Mouse (Mus musculus): ENCODE data around the gene Ndfip2. TPM values are rescaled to one million over a fixed set of nuclear protein-coding genes. Genes with fewer than 3 reads are reported as not detected.

Ndfip2 gene
- polyA plus RNA-seq, 2 experiments = 48.2 to 67.2 TPM

DNA sequence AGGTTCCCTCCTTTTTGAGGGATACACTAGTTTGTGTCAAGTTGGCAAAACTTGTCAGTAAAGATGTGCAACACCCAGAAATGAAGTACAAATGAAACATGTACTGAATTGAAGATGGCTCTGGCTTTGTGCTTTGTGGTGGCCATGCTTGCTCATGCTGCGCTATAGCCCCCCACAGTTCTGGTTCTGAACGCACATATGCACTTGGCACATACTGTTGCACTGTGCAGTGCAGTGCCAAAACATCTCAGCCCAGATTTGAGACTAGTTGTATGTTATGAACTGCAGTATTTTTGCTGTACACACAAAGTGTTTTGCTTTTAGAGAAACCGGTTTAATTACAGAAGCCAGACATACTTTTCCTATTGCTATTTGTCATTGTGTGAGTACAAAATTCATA lies 25.7 kb downstream of the Ndfip2 start:
- 90% methylated on average over 3 of the region's 3 CpGs for WGBS
- Histone ChIP-seq H3K4me2 (replicated peaks; ENCODE audit: low read depth, low read length, severe bottlenecking) (no peak overlapping the region), H3K9me3 (ENCODE audit: control insufficient read depth, low read length) (no peaks in the 10 kb centered on the region), H3K4me1 (ENCODE audit: control insufficient read depth, insufficient read depth, low read length) (no peaks in the 10 kb centered on the region), H3K9ac (ENCODE audit: low read depth, low read length, severe bottlenecking) (no peak overlapping the region), H3K36me3 (ENCODE audit: control insufficient read depth, insufficient read depth, low read length) (peaks cover 3% of the 10 kb centered on the region; the same call in 1 of the 2 replicates), H3K4me3 (replicated peaks; ENCODE audit: low read length) (no peak overlapping the region), H3K27ac (replicated peaks; ENCODE audit: low read depth, low read length) (no peak overlapping the region), H3K27me3 (ENCODE audit: control insufficient read depth, insufficient read depth, low read length) (no peaks in the 10 kb centered on the region)
- no peak for TF ChIP-seq POLR2A (IDR thresholded peaks at IDR 0.05; ENCODE audit: borderline replicate concordance, extremely low read depth, insufficient read depth, insufficient read length)
- ATAC-seq (ENCODE audit: low FRiP score, low read depth) (no peak), DNase-seq (ENCODE audit: low spot score) (no peak)

DNA sequence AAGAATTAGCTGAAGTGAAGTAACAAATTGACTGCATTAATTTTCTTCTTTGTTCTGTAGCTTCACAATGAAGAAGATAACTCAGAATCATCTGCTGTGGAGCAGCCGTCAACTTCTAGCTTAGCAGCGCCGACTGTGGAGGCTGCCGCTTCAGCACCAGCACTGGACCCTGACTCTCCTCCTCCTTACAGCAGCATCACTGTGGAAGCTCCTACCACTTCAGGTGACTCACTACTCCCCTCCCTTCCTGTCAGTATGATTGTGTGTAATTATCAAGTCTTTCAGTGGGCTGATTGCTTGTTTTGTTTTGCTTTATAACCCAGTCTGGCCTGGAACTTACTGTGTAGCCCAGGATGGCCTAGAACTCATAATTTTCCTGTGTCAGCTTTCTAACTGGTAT lies 29.2 kb downstream of the Ndfip2 start:
- TF ChIP-seq POLR2A (IDR thresholded peaks at IDR 0.05; ENCODE audit: borderline replicate concordance, extremely low read depth, insufficient read depth, insufficient read length) = no peak
- no peak overlapping the region for H3K9ac ChIP-seq (ENCODE audit: low read depth, low read length, severe bottlenecking)
- no peak for ATAC-seq (ENCODE audit: low FRiP score, low read depth)
- peaks cover 9% of the 10 kb centered on the region; the same call in 1 of the 2 replicates for H3K36me3 ChIP-seq (ENCODE audit: control insufficient read depth, insufficient read depth, low read length)
- no peak overlapping the region for H3K4me2 ChIP-seq (replicated peaks; ENCODE audit: low read depth, low read length, severe bottlenecking)
- H3K4me1 ChIP-seq (ENCODE audit: control insufficient read depth, insufficient read depth, low read length) = no peaks in the 10 kb centered on the region
- no peaks in the 10 kb centered on the region for H3K27me3 ChIP-seq (ENCODE audit: control insufficient read depth, insufficient read depth, low read length)
- no peak for DNase-seq (ENCODE audit: low spot score)
- no peaks in the 10 kb centered on the region for H3K9me3 ChIP-seq (ENCODE audit: control insufficient read depth, low read length)
- no peak overlapping the region for H3K4me3 ChIP-seq (replicated peaks; ENCODE audit: low read length)
- no peak overlapping the region for H3K27ac ChIP-seq (replicated peaks; ENCODE audit: low read depth, low read length)
- 93% methylated on average over 4 of the region's 4 CpGs for WGBS

- no peak for ATAC-seq (ENCODE audit: low FRiP score, low read depth)
- H3K27me3 ChIP-seq (ENCODE audit: control insufficient read depth, insufficient read depth, low read length) = no peaks in the 10 kb centered on the region
- H3K4me2 ChIP-seq (replicated peaks; ENCODE audit: low read depth, low read length, severe bottlenecking) = no peak overlapping the region
- WGBS = 81% methylated on average over 2 of the region's 2 CpGs
- no peak overlapping the region for H3K4me3 ChIP-seq (replicated peaks; ENCODE audit: low read length)
- H3K4me1 ChIP-seq (ENCODE audit: control insufficient read depth, insufficient read depth, low read length) = no peaks in the 10 kb centered on the region
- DNase-seq (ENCODE audit: low spot score) = no peak
- no peak overlapping the region for H3K27ac ChIP-seq (replicated peaks; ENCODE audit: low read depth, low read length)
- H3K9me3 ChIP-seq (ENCODE audit: control insufficient read depth, low read length) = no peaks in the 10 kb centered on the region
- no peak for TF ChIP-seq POLR2A (IDR thresholded peaks at IDR 0.05; ENCODE audit: borderline replicate concordance, extremely low read depth, insufficient read depth, insufficient read length)
- H3K9ac ChIP-seq (ENCODE audit: low read depth, low read length, severe bottlenecking) = no peak overlapping the region
- H3K36me3 ChIP-seq (ENCODE audit: control insufficient read depth, insufficient read depth, low read length) = peaks cover 12% of the 10 kb centered on the region; the same call in 1 of the 2 replicates
Observed at GRCm38 (mm10) chr14:105287972-105288371, 29.6 kb downstream of the Ndfip2 start.

DNA sequence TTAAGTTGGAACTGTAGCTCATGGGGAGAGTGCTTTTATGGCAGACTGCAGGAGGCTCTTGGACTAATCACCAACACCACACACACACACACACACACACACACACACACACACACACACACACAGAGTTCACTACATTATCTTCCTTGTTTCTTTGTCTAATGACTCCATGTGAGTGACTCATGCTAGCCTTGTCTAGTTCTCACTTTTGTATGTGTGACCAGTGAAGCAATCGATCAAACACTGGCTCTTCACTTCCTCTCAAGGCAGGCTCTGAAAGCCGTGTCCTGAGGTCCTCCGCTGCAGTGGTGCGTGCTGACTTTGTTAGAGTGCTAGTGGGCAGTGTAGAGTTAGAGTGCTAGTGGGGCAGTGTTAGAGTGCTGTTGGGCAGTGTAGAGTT lies 30.2 kb downstream of the Ndfip2 start:
- Histone ChIP-seq H3K4me2 (replicated peaks; ENCODE audit: low read depth, low read length, severe bottlenecking) (no peak overlapping the region), H3K4me1 (ENCODE audit: control insufficient read depth, insufficient read depth, low read length) (no peaks in the 10 kb centered on the region), H3K9me3 (ENCODE audit: control insufficient read depth, low read length) (no peaks in the 10 kb centered on the region), H3K27me3 (ENCODE audit: control insufficient read depth, insufficient read depth, low read length) (no peaks in the 10 kb centered on the region), H3K4me3 (replicated peaks; ENCODE audit: low read length) (no peak overlapping the region), H3K27ac (replicated peaks; ENCODE audit: low read depth, low read length) (no peak overlapping the region), H3K36me3 (ENCODE audit: control insufficient read depth, insufficient read depth, low read length) (peaks cover 14% of the 10 kb centered on the region; the same call in 1 of the 2 replicates), H3K9ac (ENCODE audit: low read depth, low read length, severe bottlenecking) (no peak overlapping the region)
- ATAC-seq (ENCODE audit: low FRiP score, low read depth) (no peak), DNase-seq (ENCODE audit: low spot score) (no peak)
- WGBS = 96% methylated on average over 4 of the region's 4 CpGs
- no peak for TF ChIP-seq POLR2A (IDR thresholded peaks at IDR 0.05; ENCODE audit: borderline replicate concordance, extremely low read depth, insufficient read depth, insufficient read length)

DNA sequence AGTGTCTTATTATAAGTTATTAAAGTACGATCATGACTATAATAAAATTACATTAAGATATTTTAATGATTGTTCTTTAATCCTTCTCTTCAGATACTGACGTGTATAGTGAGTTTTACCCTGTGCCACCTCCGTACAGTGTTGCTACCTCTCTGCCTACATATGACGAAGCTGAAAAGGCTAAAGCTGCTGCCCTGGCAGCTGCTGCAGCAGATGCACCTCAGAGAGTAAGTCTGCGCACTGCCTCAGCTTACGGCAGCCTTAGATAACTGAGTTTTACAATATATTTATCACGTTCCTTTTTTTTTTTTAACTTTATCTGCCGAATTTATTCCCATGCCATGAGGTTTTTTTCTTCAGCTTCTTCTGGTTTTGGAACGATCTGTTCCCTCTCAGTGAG lies 33.8 kb downstream of the Ndfip2 start:
- no peak for DNase-seq (ENCODE audit: low spot score)
- no peaks in the 10 kb centered on the region for H3K9me3 ChIP-seq (ENCODE audit: control insufficient read depth, low read length)
- no peaks in the 10 kb centered on the region for H3K27me3 ChIP-seq (ENCODE audit: control insufficient read depth, insufficient read depth, low read length)
- no peak for ATAC-seq (ENCODE audit: low FRiP score, low read depth)
- no peaks in the 10 kb centered on the region for H3K4me1 ChIP-seq (ENCODE audit: control insufficient read depth, insufficient read depth, low read length)
- no peak overlapping the region for H3K27ac ChIP-seq (replicated peaks; ENCODE audit: low read depth, low read length)
- TF ChIP-seq POLR2A (IDR thresholded peaks at IDR 0.05; ENCODE audit: borderline replicate concordance, extremely low read depth, insufficient read depth, insufficient read length) = no peak
- no peak overlapping the region for H3K4me2 ChIP-seq (replicated peaks; ENCODE audit: low read depth, low read length, severe bottlenecking)
- 85% methylated on average over 9 of the region's 9 CpGs for WGBS
- no peak overlapping the region for H3K9ac ChIP-seq (ENCODE audit: low read depth, low read length, severe bottlenecking)
- H3K36me3 ChIP-seq (ENCODE audit: control insufficient read depth, insufficient read depth, low read length) = peaks cover 22% of the 10 kb centered on the region
- no peak overlapping the region for H3K4me3 ChIP-seq (replicated peaks; ENCODE audit: low read length)

- H3K27ac ChIP-seq (replicated peaks; ENCODE audit: low read depth, low read length) = no peak overlapping the region
- no peaks in the 10 kb centered on the region for H3K27me3 ChIP-seq (ENCODE audit: control insufficient read depth, insufficient read depth, low read length)
- DNase-seq (ENCODE audit: low spot score) (no peak), ATAC-seq (ENCODE audit: low FRiP score, low read depth) (no peak)
- no peak overlapping the region for H3K4me3 ChIP-seq (replicated peaks; ENCODE audit: low read length)
- no peaks in the 10 kb centered on the region for H3K4me1 ChIP-seq (ENCODE audit: control insufficient read depth, insufficient read depth, low read length)
- peaks cover 19% of the 10 kb centered on the region for H3K36me3 ChIP-seq (ENCODE audit: control insufficient read depth, insufficient read depth, low read length)
- TF ChIP-seq POLR2A (IDR thresholded peaks at IDR 0.05; ENCODE audit: borderline replicate concordance, extremely low read depth, insufficient read depth, insufficient read length) = no peak
- H3K9ac ChIP-seq (ENCODE audit: low read depth, low read length, severe bottlenecking) = no peak overlapping the region
- H3K9me3 ChIP-seq (ENCODE audit: control insufficient read depth, low read length) = no peaks in the 10 kb centered on the region
- WGBS = 83% methylated on average over 3 of the region's 3 CpGs
- no peak overlapping the region for H3K4me2 ChIP-seq (replicated peaks; ENCODE audit: low read depth, low read length, severe bottlenecking)
Observed at GRCm38 (mm10) chr14:105293777-105294176, 35.4 kb downstream of the Ndfip2 start.
